Comparison of ENCODE assay signal across 9 mouse cellular contexts in the genomic region with DNA sequence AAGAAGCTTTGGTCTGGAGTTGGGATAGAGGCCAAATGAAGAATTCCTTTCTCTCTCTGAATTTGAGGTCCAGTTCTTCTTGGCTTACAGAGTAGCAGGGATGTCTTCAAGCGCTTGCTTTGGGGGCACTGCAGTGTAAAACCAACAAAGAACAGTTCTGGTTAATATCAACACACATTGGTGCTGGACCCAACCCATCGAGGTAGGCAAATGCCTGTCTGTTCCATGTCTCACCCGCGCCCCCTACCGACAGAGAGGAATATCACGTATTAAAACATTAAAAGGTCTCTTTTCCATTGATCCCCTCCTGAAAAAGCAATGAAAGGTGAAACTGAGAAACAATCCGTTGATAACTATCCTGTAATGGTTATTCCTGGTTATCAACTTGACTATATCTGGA. TPM values are rescaled to one million over a fixed set of nuclear protein-coding genes. Genes with fewer than 3 reads are reported as not detected.
DNase-seq lines count a peak whose midpoint lies in the region; ATAC-seq lines count a peak whose summit lies in the region.
"Had no signal": no experiment of that assay in that cellular context is flagged by ENCODE, and none has a peak within 500 bp of the region (broad histone marks: within the 10 kb centered on the region; RNA-seq: fewer than 3 reads in every experiment).

No protein-coding gene starts in this region.

- no peaks in the 10 kb centered on the region for H3K9me3 ChIP-seq in forebrain, embryonic 11.5 days (ENCODE audit: control insufficient read depth, low read length)
- H3K9me3 ChIP-seq in forebrain, embryonic 16.5 days (ENCODE audit: control insufficient read depth, low read length) = no peaks in the 10 kb centered on the region
- H3K9me3 ChIP-seq: lung, embryonic 15.5 days had no signal

- 6% methylated on average over 7 of the region's 7 CpGs for WGBS in forebrain, embryonic 11.5 days
- WGBS in forebrain, embryonic 16.5 days = 5% methylated on average over 7 of the region's 7 CpGs

- DNase-seq in forebrain, embryonic 11.5 days (ENCODE audit: low spot score) = peak; percentile 82
- DNase-seq in adrenal gland, adult 2 months = peak; percentile 78
- DNase-seq in embryo, embryonic 11.5 days (ENCODE audit: low read depth, low spot score) = peak; percentile 64
- peak; percentile 86 for DNase-seq in heart, postnatal 4 days
- DNase-seq in left cerebral cortex, adult 8-10 months (ENCODE audit: low spot score in 2 of 2) = peak; percentile 20 to 36
- DNase-seq in mesoderm, embryonic 11.5 days (ENCODE audit: low read depth, low spot score) = peak; percentile 72
- peak; percentile 87 for DNase-seq in splenic B cell, adult 2 months (ENCODE audit: low read depth, low spot score)

- no peak overlapping the region for H3K9ac ChIP-seq in forebrain, embryonic 11.5 days (ENCODE audit: low read length)
- no peak overlapping the region for H3K9ac ChIP-seq in forebrain, embryonic 16.5 days (replicated peaks; ENCODE audit: low read depth, low read length)
- H3K9ac ChIP-seq: lung, embryonic 15.5 days had no signal

- no peaks in the 10 kb centered on the region for H3K27me3 ChIP-seq in forebrain, embryonic 11.5 days (ENCODE audit: control insufficient read depth, insufficient read depth, low read length)
- H3K27me3 ChIP-seq in forebrain, embryonic 16.5 days (replicated peaks; ENCODE audit: control insufficient read depth, insufficient read depth, low read length) = no peaks in the 10 kb centered on the region
- H3K27me3 ChIP-seq in splenic B cell, adult 2 months (ENCODE audit: control insufficient read depth, insufficient read depth, low read length, poor library complexity, severe bottlenecking) = no peaks in the 10 kb centered on the region
- H3K27me3 ChIP-seq: lung, embryonic 15.5 days had no signal

- no peak for ATAC-seq in forebrain, embryonic 11.5 days (replicated peaks; ENCODE audit: low FRiP score)
- ATAC-seq in forebrain, embryonic 16.5 days = no peak

- no peak overlapping the region for H3K27ac ChIP-seq in forebrain, embryonic 11.5 days (ENCODE audit: low read depth, low read length)
- H3K27ac ChIP-seq in forebrain, embryonic 16.5 days (ENCODE audit: low read length) = no peak overlapping the region
- H3K27ac ChIP-seq: lung, embryonic 15.5 days had no signal

- no peaks in the 10 kb centered on the region for H3K4me1 ChIP-seq in forebrain, embryonic 11.5 days (replicated peaks; ENCODE audit: control insufficient read depth, insufficient read depth, low read length)
- H3K4me1 ChIP-seq in forebrain, embryonic 16.5 days (replicated peaks; ENCODE audit: control insufficient read depth, insufficient read depth, low read length) = no peaks in the 10 kb centered on the region
- H3K4me1 ChIP-seq: lung, embryonic 15.5 days had no signal

- no peaks in the 10 kb centered on the region for H3K36me3 ChIP-seq in forebrain, embryonic 11.5 days (ENCODE audit: control insufficient read depth, insufficient read depth, low read length)
- H3K36me3 ChIP-seq in forebrain, embryonic 16.5 days (ENCODE audit: control insufficient read depth, insufficient read depth) = no peaks in the 10 kb centered on the region
- H3K36me3 ChIP-seq in splenic B cell, adult 2 months (ENCODE audit: control insufficient read depth, insufficient read depth, low read length, poor library complexity, severe bottlenecking) = no peaks in the 10 kb centered on the region
- H3K36me3 ChIP-seq: lung, embryonic 15.5 days had no signal

- H3K4me3 ChIP-seq in forebrain, embryonic 11.5 days (ENCODE audit: low read depth, low read length) = no peak overlapping the region
- no peak overlapping the region for H3K4me3 ChIP-seq in forebrain, embryonic 16.5 days (replicated peaks; ENCODE audit: low read length)
- H3K4me3 ChIP-seq: lung, embryonic 15.5 days had no signal

- no peak overlapping the region for H3K4me2 ChIP-seq in forebrain, embryonic 11.5 days (ENCODE audit: low read depth, low read length, severe bottlenecking)
- no peak overlapping the region for H3K4me2 ChIP-seq in forebrain, embryonic 16.5 days (ENCODE audit: low read length)
- H3K4me2 ChIP-seq: lung, embryonic 15.5 days had no signal

RNA-seq across cellular contexts. Expression of a gene that starts 7.9 kb away (rescaled TPM):
- polyA plus RNA-seq in forebrain, embryonic 11.5 days (2014; fragmentation: Nextera tagmentation; extraction: Ambion mirVana) = 23.1 and 27.0 TPM in 2 replicates
- polyA plus RNA-seq in forebrain, embryonic 16.5 days (2015; fragmentation: Nextera tagmentation; extraction: Ambion mirVana) = 44.7 and 47.0 TPM in 2 replicates
- 10 to 100 TPM; 27.9 to 63.3 TPM for total RNA-seq in adrenal gland, adult 2 months (2021)
- polyA plus RNA-seq in adrenal gland, adult 2 months (2012; rRNA removed) = 19.7 and 32.9 TPM in 2 replicates
- 10 to 100 TPM; 19.4 to 23.5 TPM for total RNA-seq in heart, postnatal 4 days (2021)
- 10 to 100 TPM; 50.7 to 60.7 (median 53.0) TPM for total RNA-seq in left cerebral cortex, adult 8-10 months (2022)

RNA-seq across cellular contexts. Expression of a gene that starts 19.0 kb away (rescaled TPM):
- 6.0 and 6.7 TPM in 2 replicates for polyA plus RNA-seq in forebrain, embryonic 11.5 days (2014; fragmentation: Nextera tagmentation; extraction: Ambion mirVana)
- 14.3 and 14.9 TPM in 2 replicates for polyA plus RNA-seq in forebrain, embryonic 16.5 days (2015; fragmentation: Nextera tagmentation; extraction: Ambion mirVana)
- 10 to 100 TPM; 10.3 to 14.5 TPM for total RNA-seq in adrenal gland, adult 2 months (2021)
- polyA plus RNA-seq in adrenal gland, adult 2 months (2012; rRNA removed) = 33.2 and 36.3 TPM in 2 replicates
- total RNA-seq in heart, postnatal 4 days (2021) = 1 to 10 TPM; 4.4 to 4.6 TPM
- 10 to 100 TPM; 10.6 to 15.2 (median 13.0) TPM for total RNA-seq in left cerebral cortex, adult 8-10 months (2022)

RNA-seq across cellular contexts. Expression of a gene that starts 53.2 kb away (rescaled TPM):
- polyA plus RNA-seq in forebrain, embryonic 11.5 days (2014; fragmentation: Nextera tagmentation; extraction: Ambion mirVana) = 34.7 and 35.3 TPM in 2 replicates
- 22.3 and 23.0 TPM in 2 replicates for polyA plus RNA-seq in forebrain, embryonic 16.5 days (2015; fragmentation: Nextera tagmentation; extraction: Ambion mirVana)
- total RNA-seq in adrenal gland, adult 2 months (2021) = 10 to 100 TPM; 66.7 to 78.7 TPM
- 45.8 and 51.1 TPM in 2 replicates for polyA plus RNA-seq in adrenal gland, adult 2 months (2012; rRNA removed)
- total RNA-seq in heart, postnatal 4 days (2021) = 10 to 100 TPM; 39.1 to 40.9 TPM
- 10 to 100 TPM; 45.9 to 56.3 (median 50.4) TPM for total RNA-seq in left cerebral cortex, adult 8-10 months (2022)

Comparison
In these comparisons a context has a peak if more than half of its experiments do, and no peak if none do; other contexts are left out.
1. DNase-seq: peak in every context shown above with its lines; median percentile 87 in splenic B cell, adult 2 months; 86 in heart, postnatal 4 days; 82 in forebrain, embryonic 11.5 days; 78 in adrenal gland, adult 2 months; 72 in mesoderm, embryonic 11.5 days; 64 in embryo, embryonic 11.5 days; 28 in left cerebral cortex, adult 8-10 months.